Mouse (Mus musculus): ENCODE measurements around the gene Slc17a1.

DNA sequence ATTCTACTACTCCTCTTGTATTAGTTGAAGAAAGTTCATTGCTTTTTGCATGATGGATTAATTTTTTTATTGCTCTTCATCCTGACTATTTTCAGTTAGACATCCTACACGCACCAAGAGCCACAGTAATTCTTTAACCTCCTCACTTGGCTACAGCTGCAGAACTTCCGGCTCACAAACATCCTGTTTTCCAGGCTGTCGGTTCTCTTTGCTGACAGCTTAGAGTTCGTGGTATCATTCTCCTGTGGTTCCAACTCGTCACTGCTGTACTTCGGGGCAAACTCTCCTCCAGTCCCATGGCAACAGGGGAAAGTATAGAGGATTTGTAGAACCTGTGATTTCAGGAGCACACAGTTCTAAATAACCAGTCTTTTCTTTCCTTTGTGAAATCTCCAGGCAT, 30.7 kb downstream of the Slc17a1 start:
- no peak for TF ChIP-seq POLR2AphosphoS2 (IDR thresholded peaks at IDR 0.05; ENCODE audit: low read depth, low read length)
- TF ChIP-seq CHD2 (IDR thresholded peaks at IDR 0.05; ENCODE audit: low read length): no peak
- no peak for TF ChIP-seq MYC (IDR thresholded peaks at IDR 0.05; ENCODE audit: low read depth, low read length)
- no peak for TF ChIP-seq MEF2A (IDR thresholded peaks at IDR 0.05; ENCODE audit: borderline replicate concordance, low read depth, low read length)
- TF ChIP-seq USF1 (IDR thresholded peaks at IDR 0.05; ENCODE audit: low read depth, low read length): no peak
- no peak for TF ChIP-seq POLR2A (IDR thresholded peaks at IDR 0.05; ENCODE audit: low read depth, low read length)
- no peak for TF ChIP-seq GABPA (IDR thresholded peaks at IDR 0.05; ENCODE audit: insufficient replicate concordance, low read depth, low read length)

All from CH12.LX (cell line).